Mouse (Mus musculus) bone marrow macrophage, adult 2 months (primary cell): ENCODE measurements around the gene Avpr1b. TPM values are rescaled to one million over a fixed set of nuclear protein-coding genes. Genes with fewer than 3 reads are reported as not detected.
"Not testable (repeated sequence)": the region's sequence is repeated elsewhere in the genome, so short reads cannot be mapped to it uniquely, and the experiment has no call there.

Source experiments
- H3K27ac ChIP-seq: 2 replicates; pipeline ENCODE4 v1.5.1; 2012; ENCODE audit warnings: low read depth, low read length; ENCODE audit not compliant: insufficient read depth
- H3K4me1 ChIP-seq: 2 replicates; pipeline ENCODE4 v1.6.1; 2012; ENCODE audit warnings: low read length; ENCODE audit not compliant: control insufficient read depth, insufficient read depth
- H3K4me3 ChIP-seq: 2 replicates; pipeline ENCODE4 v1.5.1; 2012; ENCODE audit warnings: mild to moderate bottlenecking, low read length, moderate library complexity; ENCODE audit not compliant: insufficient read depth
- CTCF ChIP-seq: IDR thresholded peaks from 2 replicates; pipeline ENCODE4 v1.5.1; 2012; ENCODE audit warnings: low read depth, mild to moderate bottlenecking, low read length, moderate library complexity
- POLR2A ChIP-seq: IDR thresholded peaks from 2 replicates; pipeline ENCODE4 v1.6.1; 2012; ENCODE audit warnings: mild to moderate bottlenecking, low read depth, low read length, borderline replicate concordance
- polyA plus RNA-seq: library from polyadenylated mRNA; stranded (reverse); fragments of >200 nt; gene quantifications from 2 replicates; pipeline ENCODE4 v1.2.4, GENCODE M21; 2012; ENCODE audit not compliant: missing spikeins, insufficient read depth, insufficient read length

Avpr1b gene
- polyA plus RNA-seq, 1 experiment = not detected

GRCm38 (mm10) chr1:131616546-131617220 lies 17.6 kb downstream of the Avpr1b start:
- no peak for TF ChIP-seq POLR2A
- TF ChIP-seq CTCF = no peak
- H3K4me3 ChIP-seq = no peak overlapping the region
- no peak overlapping the region for H3K27ac ChIP-seq
- H3K4me1 ChIP-seq = no peaks in the 10 kb centered on the region

DNA sequence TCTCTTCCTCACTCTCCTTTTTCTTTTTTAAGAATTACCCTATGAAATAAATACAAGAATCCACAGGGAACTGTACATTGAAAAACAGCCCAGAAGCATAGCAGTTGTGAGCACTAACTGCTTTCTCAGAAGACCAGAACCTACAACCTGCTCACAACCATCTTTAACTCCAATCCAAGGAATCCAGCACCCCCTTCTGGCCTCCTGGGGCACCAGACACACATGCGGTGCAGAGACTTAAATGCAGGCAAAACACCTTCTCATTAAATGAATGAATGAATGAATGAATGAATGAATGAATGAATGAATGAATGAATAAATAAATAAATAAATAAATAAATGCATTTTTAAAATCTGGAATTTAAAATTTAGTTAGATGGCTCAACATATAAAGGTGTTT lies 19.5 kb downstream of the Avpr1b start:
- no peak for TF ChIP-seq CTCF
- TF ChIP-seq POLR2A = no peak

DNA sequence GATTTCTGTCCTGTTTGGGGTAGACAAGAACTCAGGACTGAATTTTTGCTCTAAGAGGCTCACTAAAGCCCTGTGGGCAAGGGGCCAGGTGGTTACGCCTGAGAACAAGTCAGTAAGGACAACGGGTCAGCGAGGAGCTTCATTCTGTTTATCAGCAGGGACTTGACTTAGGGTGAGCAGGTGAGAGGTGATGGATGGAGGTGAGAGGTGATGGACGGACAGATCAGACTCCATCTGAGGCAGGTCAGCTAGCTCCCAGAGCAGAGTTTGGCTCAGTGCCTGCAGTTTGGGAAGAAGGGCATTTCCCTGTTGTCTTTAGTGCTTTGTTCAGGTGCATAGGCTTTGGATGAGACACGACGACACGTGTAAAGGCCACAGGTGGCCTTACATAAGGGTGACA lies 20.3 kb downstream of the Avpr1b start:
- Histone ChIP-seq H3K27ac (no peak overlapping the region), H3K4me1 (no peaks in the 10 kb centered on the region), H3K4me3 (no peak overlapping the region)
- TF ChIP-seq CTCF (no peak), POLR2A (no peak)

More for the DNA sequence above, 19.5 kb downstream of the Avpr1b start:
- Histone ChIP-seq H3K4me3 (no peak overlapping the region), H3K27ac (no peak overlapping the region), H3K4me1 (no peaks in the 10 kb centered on the region)

DNA sequence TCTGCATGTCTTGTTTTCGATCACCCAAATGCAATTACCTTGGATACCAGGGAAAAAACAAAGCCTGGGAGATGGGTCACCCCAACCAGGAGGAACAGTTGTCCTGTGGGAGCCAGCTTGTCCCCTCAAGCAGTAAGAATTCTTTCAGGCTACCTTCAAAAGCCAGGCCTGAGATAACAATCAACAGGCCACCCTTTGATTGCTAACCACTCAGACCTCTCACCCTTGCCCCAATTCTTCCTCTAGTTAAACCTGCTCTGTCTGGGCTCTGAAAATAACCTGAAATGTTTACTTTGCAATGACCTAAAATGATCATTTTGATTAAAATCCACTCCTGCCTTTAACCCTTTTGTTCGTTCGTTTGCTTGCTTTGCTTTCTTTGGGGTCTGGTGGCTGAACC lies 24.6 kb downstream of the Avpr1b start:
- TF ChIP-seq POLR2A = no peak
- TF ChIP-seq CTCF = no peak
- Histone ChIP-seq H3K27ac (no peak overlapping the region), H3K4me3 (no peak overlapping the region), H3K4me1 (no peaks in the 10 kb centered on the region)

- Histone ChIP-seq H3K4me1 (no peaks in the 10 kb centered on the region), H3K27ac (no peak overlapping the region), H3K4me3 (no peak overlapping the region)
- no peak for TF ChIP-seq CTCF
- TF ChIP-seq POLR2A = no peak
Measured at GRCm38 (mm10) chr1:131624175-131624835, 25.3 kb downstream of the Avpr1b start.

- Histone ChIP-seq H3K27ac (no peak overlapping the region), H3K4me1 (no peaks in the 10 kb centered on the region), H3K4me3 (no peak overlapping the region)
- TF ChIP-seq POLR2A (no peak), CTCF (no peak)
Measured at GRCm38 (mm10) chr1:131626200-131626599, 27.2 kb downstream of the Avpr1b start.

DNA sequence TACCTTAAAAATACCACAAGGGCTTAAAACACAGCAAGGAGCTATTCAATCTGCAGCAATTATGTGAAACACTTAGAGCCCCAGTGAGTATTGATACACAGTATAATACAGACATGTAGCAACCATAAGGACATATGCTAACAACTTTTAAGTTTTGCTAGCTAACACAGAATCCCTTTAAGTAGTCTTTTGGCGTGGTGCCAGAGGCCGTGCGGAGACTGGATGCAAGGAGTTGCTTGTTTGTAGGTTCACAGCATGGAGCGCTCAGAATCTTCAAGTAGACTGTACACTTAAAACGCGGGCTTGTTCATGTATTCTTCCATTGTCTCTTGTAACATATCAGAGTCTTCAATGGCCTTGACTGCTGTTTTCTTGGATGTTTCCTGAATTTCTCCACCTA lies 33.2 kb downstream of the Avpr1b start:
- H3K4me3 ChIP-seq, H3K27ac ChIP-seq, H3K4me1 ChIP-seq: not testable (repeated sequence)

GRCm38 (mm10) chr1:131634495-131634894 lies 35.5 kb downstream of the Avpr1b start:
- Histone ChIP-seq H3K27ac (no peak overlapping the region), H3K4me3 (no peak overlapping the region), H3K4me1 (peaks cover 11% of the 10 kb centered on the region)
- TF ChIP-seq POLR2A (no peak), CTCF (no peak)

DNA sequence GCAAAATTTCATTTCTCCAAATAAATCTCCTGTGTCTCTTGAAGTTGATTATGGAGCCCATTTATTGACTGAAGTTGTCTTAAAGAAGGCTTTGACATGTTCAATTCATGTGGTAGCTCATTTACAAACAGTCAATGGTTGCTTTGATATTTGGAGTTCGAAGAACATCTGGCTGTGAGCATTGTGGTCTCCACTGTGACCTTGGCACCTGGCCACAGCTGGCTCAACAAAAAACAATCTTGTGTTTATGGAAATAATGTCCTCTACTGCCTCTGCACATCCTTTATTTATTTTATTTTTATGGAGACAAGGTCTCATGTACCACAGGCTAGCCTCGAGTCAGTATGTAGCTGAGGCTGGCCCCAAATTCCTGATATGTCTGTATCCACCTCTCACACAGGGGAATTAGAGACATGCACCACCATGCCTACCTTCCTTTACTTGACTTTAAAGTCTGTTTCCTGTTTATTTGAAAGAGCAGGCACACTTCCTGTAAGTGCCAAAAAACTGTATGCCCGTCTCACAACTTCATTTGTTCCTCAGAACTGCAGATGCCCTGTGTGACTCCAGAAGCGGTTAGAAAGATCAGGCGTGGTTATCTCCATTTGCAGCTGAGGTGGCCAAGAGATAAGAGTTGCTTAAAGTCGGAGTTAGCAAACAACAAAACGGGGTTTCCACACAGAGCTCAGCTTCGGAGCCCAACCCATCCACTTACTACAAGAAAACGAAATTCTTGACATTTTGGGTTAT lies 38.9 kb downstream of the Avpr1b start, which contains the start of gene Ctse:
Gene Ctse, plus strand, starts transcription at position 516 of the 750 bp plus-strand sequence.
- Histone ChIP-seq H3K4me3 (peak within 1 kb of the TSS; percentile 30; the same call in 1 of the 2 replicates), H3K27ac (peak within 1 kb of the TSS; percentile 9), H3K4me1 (peaks cover 11% of the 10 kb centered on the region)
- no peak for TF ChIP-seq POLR2A
- TF ChIP-seq CTCF = no peak
